Mouse (Mus musculus): ENCODE measurements at regions not wholly inside any gene's neighbourhood (a gene's known extent, or its start where the extent isn't known, plus 50 kb on each side); places are given as distances from the start of the nearest gene placed in this dataset.

- DNase-seq (ENCODE audit: low spot score), result no peak
- Histone ChIP-seq H3K4me1 (replicated peaks; ENCODE audit: control insufficient read depth, insufficient read depth, low read length) (no peaks in the 10 kb centered on the region), H3K9ac (no peak overlapping the region), H3K4me3 (replicated peaks; ENCODE audit: low read length) (no peak overlapping the region), H3K36me3 (replicated peaks; ENCODE audit: control insufficient read depth, insufficient read depth) (no peaks in the 10 kb centered on the region), H3K27me3 (ENCODE audit: control insufficient read depth, insufficient read depth, low read length) (no peaks in the 10 kb centered on the region), H3K4me2 (replicated peaks) (no peak overlapping the region), H3K27ac (no peak overlapping the region), H3K9me3 (ENCODE audit: control insufficient read depth, low read length) (no peaks in the 10 kb centered on the region)
- WGBS, result 46% methylated on average over 10 of the region's 10 CpGs
- no peak for ATAC-seq (ENCODE audit: low FRiP score)
These were observed 161.5 kb upstream of the Zfp64 start for GRCm38 (mm10) chr2:169116841-169117240.

GRCm38 (mm10) chr2:169109044-169109443 lies 153.7 kb upstream of the Zfp64 start:
- no peaks in the 10 kb centered on the region for H3K36me3 ChIP-seq (replicated peaks; ENCODE audit: control insufficient read depth, insufficient read depth)
- peaks cover 5% of the 10 kb centered on the region; the same call in 1 of the 2 replicates for H3K9me3 ChIP-seq (ENCODE audit: control insufficient read depth, low read length)
- H3K9ac ChIP-seq, result no peak overlapping the region
- DNase-seq (ENCODE audit: low spot score), result no peak
- H3K27me3 ChIP-seq (ENCODE audit: control insufficient read depth, insufficient read depth, low read length), result no peaks in the 10 kb centered on the region
- H3K4me3 ChIP-seq (replicated peaks; ENCODE audit: low read length), result no peak overlapping the region
- no peak overlapping the region for H3K4me2 ChIP-seq (replicated peaks)
- no peak for ATAC-seq (ENCODE audit: low FRiP score)
- H3K27ac ChIP-seq, result no peak overlapping the region
- 81% methylated on average over 4 of the region's 4 CpGs for WGBS
- no peaks in the 10 kb centered on the region for H3K4me1 ChIP-seq (replicated peaks; ENCODE audit: control insufficient read depth, insufficient read depth, low read length)

- no peak overlapping the region for H3K4me2 ChIP-seq (replicated peaks)
- no peak overlapping the region for H3K4me3 ChIP-seq (replicated peaks; ENCODE audit: low read length)
- 46% methylated on average over 10 of the region's 10 CpGs for WGBS
- no peaks in the 10 kb centered on the region for H3K27me3 ChIP-seq (ENCODE audit: control insufficient read depth, insufficient read depth, low read length)
- no peak overlapping the region for H3K9ac ChIP-seq
- H3K36me3 ChIP-seq (replicated peaks; ENCODE audit: control insufficient read depth, insufficient read depth), result no peaks in the 10 kb centered on the region
- DNase-seq (ENCODE audit: low spot score) (no peak), ATAC-seq (ENCODE audit: low FRiP score) (no peak)
- H3K4me1 ChIP-seq (replicated peaks; ENCODE audit: control insufficient read depth, insufficient read depth, low read length), result no peaks in the 10 kb centered on the region
- H3K9me3 ChIP-seq (ENCODE audit: control insufficient read depth, low read length), result peaks cover 5% of the 10 kb centered on the region; the same call in 1 of the 2 replicates
- no peak overlapping the region for H3K27ac ChIP-seq
These were observed 152.7 kb upstream of the Zfp64 start for GRCm38 (mm10) chr2:169108037-169108436.

- WGBS, result 92% methylated on average over 13 of the region's 13 CpGs
These were observed 146.3 kb upstream of the Zfp64 start for GRCm38 (mm10) chr2:169101506-169102261.

GRCm38 (mm10) chr2:169100516-169100915 lies 145.1 kb upstream of the Zfp64 start:
- H3K27ac ChIP-seq, result no peak overlapping the region
- ATAC-seq (ENCODE audit: low FRiP score), result no peak
- peaks cover 10% of the 10 kb centered on the region; the same call in 1 of the 2 replicates for H3K9me3 ChIP-seq (ENCODE audit: control insufficient read depth, low read length)
- no peaks in the 10 kb centered on the region for H3K36me3 ChIP-seq (replicated peaks; ENCODE audit: control insufficient read depth, insufficient read depth)
- no peak overlapping the region for H3K4me2 ChIP-seq (replicated peaks)
- H3K27me3 ChIP-seq (ENCODE audit: control insufficient read depth, insufficient read depth, low read length), result no peaks in the 10 kb centered on the region
- no peak overlapping the region for H3K4me3 ChIP-seq (replicated peaks; ENCODE audit: low read length)
- 85% methylated on average over 8 of the region's 10 CpGs for WGBS
- no peak for DNase-seq (ENCODE audit: low spot score)
- no peak overlapping the region for H3K9ac ChIP-seq
- H3K4me1 ChIP-seq (replicated peaks; ENCODE audit: control insufficient read depth, insufficient read depth, low read length), result no peaks in the 10 kb centered on the region

More at GRCm38 (mm10) chr2:169101506-169102261, 146.3 kb upstream of the Zfp64 start:
- Histone ChIP-seq H3K4me1 (replicated peaks; ENCODE audit: control insufficient read depth, insufficient read depth, low read length) (no peaks in the 10 kb centered on the region), H3K27ac (no peak overlapping the region), H3K9ac (no peak overlapping the region), H3K9me3 (ENCODE audit: control insufficient read depth, low read length) (peaks cover 10% of the 10 kb centered on the region; the same call in 1 of the 2 replicates), H3K27me3 (ENCODE audit: control insufficient read depth, insufficient read depth, low read length) (no peaks in the 10 kb centered on the region), H3K36me3 (replicated peaks; ENCODE audit: control insufficient read depth, insufficient read depth) (no peaks in the 10 kb centered on the region), H3K4me2 (replicated peaks) (no peak overlapping the region), H3K4me3 (replicated peaks; ENCODE audit: low read length) (no peak overlapping the region)
- ATAC-seq (ENCODE audit: low FRiP score) (no peak), DNase-seq (ENCODE audit: low spot score) (no peak)

- H3K4me1 ChIP-seq (replicated peaks; ENCODE audit: control insufficient read depth, insufficient read depth, low read length), result peaks cover under 1% of the 10 kb centered on the region; the same call in 1 of the 2 replicates
- H3K4me3 ChIP-seq (replicated peaks; ENCODE audit: low read length), result no peak overlapping the region
- ATAC-seq (ENCODE audit: low FRiP score) (no peak), DNase-seq (ENCODE audit: low spot score) (no peak)
- H3K9me3 ChIP-seq (ENCODE audit: control insufficient read depth, low read length), result peaks cover 10% of the 10 kb centered on the region; the same call in 1 of the 2 replicates
- no peak overlapping the region for H3K4me2 ChIP-seq (replicated peaks)
- H3K27ac ChIP-seq, result no peak overlapping the region
- H3K27me3 ChIP-seq (ENCODE audit: control insufficient read depth, insufficient read depth, low read length), result no peaks in the 10 kb centered on the region
- WGBS, result 62% methylated on average over 12 of the region's 12 CpGs
- no peak overlapping the region for H3K9ac ChIP-seq
- no peaks in the 10 kb centered on the region for H3K36me3 ChIP-seq (replicated peaks; ENCODE audit: control insufficient read depth, insufficient read depth)
These were observed 144.3 kb upstream of the Zfp64 start for GRCm38 (mm10) chr2:169099678-169100077.

- Histone ChIP-seq H3K9ac (no peak overlapping the region), H3K4me1 (replicated peaks; ENCODE audit: control insufficient read depth, insufficient read depth, low read length) (peaks cover 5% of the 10 kb centered on the region; the same call in 1 of the 2 replicates), H3K4me2 (replicated peaks) (no peak overlapping the region), H3K4me3 (replicated peaks; ENCODE audit: low read length) (no peak overlapping the region), H3K36me3 (replicated peaks; ENCODE audit: control insufficient read depth, insufficient read depth) (no peaks in the 10 kb centered on the region), H3K27ac (no peak overlapping the region), H3K27me3 (ENCODE audit: control insufficient read depth, insufficient read depth, low read length) (no peaks in the 10 kb centered on the region), H3K9me3 (ENCODE audit: control insufficient read depth, low read length) (peaks cover 10% of the 10 kb centered on the region; the same call in 1 of the 2 replicates)
- DNase-seq (ENCODE audit: low spot score) (no peak), ATAC-seq (ENCODE audit: low FRiP score) (no peak)
- WGBS, result 84% methylated on average over 6 of the region's 6 CpGs
These were observed 143.2 kb upstream of the Zfp64 start for GRCm38 (mm10) chr2:169098591-169098990.

GRCm38 (mm10) chr2:169094011-169094754 lies 138.8 kb upstream of the Zfp64 start:
- Histone ChIP-seq H3K9ac (no peak overlapping the region), H3K9me3 (ENCODE audit: control insufficient read depth, low read length) (0 out of 2 replicates have a peak, but pooled peaks cover 5% of the 10 kb centered on the region), H3K4me2 (replicated peaks) (no peak overlapping the region), H3K36me3 (replicated peaks; ENCODE audit: control insufficient read depth, insufficient read depth) (no peaks in the 10 kb centered on the region), H3K27ac (peak overlapping the region; percentile 62), H3K4me3 (replicated peaks; ENCODE audit: low read length) (no peak overlapping the region), H3K4me1 (replicated peaks; ENCODE audit: control insufficient read depth, insufficient read depth, low read length) (peaks cover 5% of the 10 kb centered on the region; the same call in 1 of the 2 replicates), H3K27me3 (ENCODE audit: control insufficient read depth, insufficient read depth, low read length) (no peaks in the 10 kb centered on the region)
- 54% methylated on average over 22 of the region's 22 CpGs for WGBS
- DNase-seq (ENCODE audit: low spot score) (no peak), ATAC-seq (ENCODE audit: low FRiP score) (no peak)

- Histone ChIP-seq H3K4me3 (replicated peaks; ENCODE audit: low read length) (no peak overlapping the region), H3K4me2 (replicated peaks) (no peak overlapping the region), H3K36me3 (replicated peaks; ENCODE audit: control insufficient read depth, insufficient read depth) (no peaks in the 10 kb centered on the region), H3K9me3 (ENCODE audit: control insufficient read depth, low read length) (0 out of 2 replicates have a peak, but pooled peaks cover 5% of the 10 kb centered on the region), H3K4me1 (replicated peaks; ENCODE audit: control insufficient read depth, insufficient read depth, low read length) (peaks cover 5% of the 10 kb centered on the region; the same call in 1 of the 2 replicates), H3K27ac (no peak overlapping the region), H3K27me3 (ENCODE audit: control insufficient read depth, insufficient read depth, low read length) (no peaks in the 10 kb centered on the region), H3K9ac (no peak overlapping the region)
- no peak for ATAC-seq (ENCODE audit: low FRiP score)
- 80% methylated on average over 3 of the region's 3 CpGs for WGBS
- DNase-seq (ENCODE audit: low spot score), result no peak
These were observed 134.9 kb upstream of the Zfp64 start for GRCm38 (mm10) chr2:169090256-169090655.

Data from hindbrain, embryonic 14.5 days (tissue).